ENCODE assay signal across 17 mouse cellular contexts in genomic region chr11:78033931-78034617, GRCm38 (mm10). TPM values are rescaled to one million over a fixed set of nuclear protein-coding genes. Genes with fewer than 3 reads are reported as not detected.
DNase-seq lines count a peak whose midpoint lies in the region; ATAC-seq and TF ChIP-seq lines count a peak whose summit lies in the region.
"Had no signal": no experiment of that assay in that cellular context is flagged by ENCODE, and none has a peak within 500 bp of the region (broad histone marks: within the 10 kb centered on the region; RNA-seq: fewer than 3 reads in every experiment).

No protein-coding gene starts in this region.

- no peak for TF ChIP-seq EP300 in liver, postnatal 0 days (IDR thresholded peaks at IDR 0.05; ENCODE audit: low read depth)

- H3K36me3 ChIP-seq in heart, embryonic 10.5 days, result peaks cover 27% of the 10 kb centered on the region
- H3K36me3 ChIP-seq in heart, embryonic 11.5 days (ENCODE audit: control insufficient read depth, insufficient read depth, low read length), result peaks cover 3% of the 10 kb centered on the region
- peaks cover 13% of the 10 kb centered on the region; the same call in 1 of the 2 replicates for H3K36me3 ChIP-seq in midbrain, embryonic 15.5 days (replicated peaks)
- H3K36me3 ChIP-seq in midbrain, postnatal 0 days (ENCODE audit: insufficient read depth, low read length), result peaks cover 10% of the 10 kb centered on the region
- H3K36me3 ChIP-seq in liver, postnatal 0 days (replicated peaks; ENCODE audit: insufficient read depth, low read length), result peaks cover 14% of the 10 kb centered on the region

- H3K4me2 ChIP-seq in heart, embryonic 11.5 days, result no peak overlapping the region
- no peak overlapping the region for H3K4me2 ChIP-seq in midbrain, embryonic 15.5 days
- no peak overlapping the region for H3K4me2 ChIP-seq in midbrain, postnatal 0 days (ENCODE audit: low read depth, low read length, poor library complexity, severe bottlenecking)
- 0 out of 2 replicates have a peak overlapping the region, but pooled peaks have one; percentile 5 for H3K4me2 ChIP-seq in liver, postnatal 0 days (ENCODE audit: low read depth, low read length)

- H3K27ac ChIP-seq in heart, embryonic 10.5 days, result no peak overlapping the region
- H3K27ac ChIP-seq in heart, embryonic 11.5 days (ENCODE audit: low read depth, low read length), result no peak overlapping the region
- H3K27ac ChIP-seq in midbrain, embryonic 15.5 days, result no peak overlapping the region
- H3K27ac ChIP-seq in midbrain, postnatal 0 days (ENCODE audit: low read depth, low read length), result no peak overlapping the region
- no peak overlapping the region for H3K27ac ChIP-seq in liver, postnatal 0 days (ENCODE audit: low read depth)
- H3K27ac ChIP-seq: hindbrain, embryonic 12.5 days had no signal

- 92% methylated on average over 23 of the region's 23 CpGs for WGBS in heart, embryonic 10.5 days
- 88% methylated on average over 23 of the region's 23 CpGs for WGBS in heart, embryonic 11.5 days (ENCODE audit: insufficient replicate concordance)
- 95% methylated on average over 23 of the region's 23 CpGs for WGBS in midbrain, embryonic 15.5 days
- 94% methylated on average over 23 of the region's 23 CpGs for WGBS in midbrain, postnatal 0 days
- 91% methylated on average over 23 of the region's 23 CpGs for WGBS in liver, postnatal 0 days (ENCODE audit: insufficient replicate concordance)

- H3K27me3 ChIP-seq in heart, embryonic 10.5 days (ENCODE audit: insufficient read depth, poor library complexity, severe bottlenecking), result no peaks in the 10 kb centered on the region
- no peaks in the 10 kb centered on the region for H3K27me3 ChIP-seq in heart, embryonic 11.5 days (ENCODE audit: control insufficient read depth, insufficient read depth, low read length)
- H3K27me3 ChIP-seq in midbrain, embryonic 15.5 days (replicated peaks), result no peaks in the 10 kb centered on the region
- no peaks in the 10 kb centered on the region for H3K27me3 ChIP-seq in midbrain, postnatal 0 days (ENCODE audit: insufficient read depth, low read length)
- no peaks in the 10 kb centered on the region for H3K27me3 ChIP-seq in liver, postnatal 0 days (ENCODE audit: insufficient read depth, low read length)
- H3K27me3 ChIP-seq: hindbrain, embryonic 12.5 days had no signal

- H3K4me3 ChIP-seq in heart, embryonic 10.5 days, result no peak overlapping the region
- no peak overlapping the region for H3K4me3 ChIP-seq in heart, embryonic 11.5 days (ENCODE audit: low read depth, low read length)
- H3K4me3 ChIP-seq in midbrain, embryonic 15.5 days, result no peak overlapping the region
- no peak overlapping the region for H3K4me3 ChIP-seq in midbrain, postnatal 0 days (ENCODE audit: low read depth, low read length)
- no peak overlapping the region for H3K4me3 ChIP-seq in liver, postnatal 0 days (ENCODE audit: low read depth, low read length)
- H3K4me3 ChIP-seq: megakaryocyte, embryonic 14.5 days had no signal

- no peaks in the 10 kb centered on the region for H3K9me3 ChIP-seq in heart, embryonic 10.5 days
- no peaks in the 10 kb centered on the region for H3K9me3 ChIP-seq in heart, embryonic 11.5 days (replicated peaks; ENCODE audit: control insufficient read depth, low read length)
- H3K9me3 ChIP-seq in midbrain, embryonic 15.5 days, result no peaks in the 10 kb centered on the region
- H3K9me3 ChIP-seq in midbrain, postnatal 0 days (ENCODE audit: low read length), result no peaks in the 10 kb centered on the region
- H3K9me3 ChIP-seq in liver, postnatal 0 days (ENCODE audit: low read length), result no peaks in the 10 kb centered on the region
- H3K9me3 ChIP-seq: hindbrain, embryonic 12.5 days; megakaryocyte, embryonic 14.5 days had no signal

- no peak for TF ChIP-seq CTCF in midbrain, postnatal 0 days (IDR thresholded peaks at IDR 0.05)
- TF ChIP-seq CTCF in liver, postnatal 0 days (IDR thresholded peaks at IDR 0.05; ENCODE audit: low read depth), result no peak

- ATAC-seq in heart, embryonic 11.5 days (replicated peaks; ENCODE audit: insufficient number of reproducible peaks, low FRiP score, low TSS enrichment), result no peak
- ATAC-seq in midbrain, embryonic 15.5 days (replicated peaks), result no peak
- ATAC-seq in midbrain, postnatal 0 days (ENCODE audit: low FRiP score), result no peak
- no peak for ATAC-seq in liver, postnatal 0 days
- ATAC-seq in CD4-positive, CD25-positive, alpha-beta regulatory T cell, adult 4 months, result no peak
- ATAC-seq: forebrain, embryonic 14.5 days had no signal

- DNase-seq in heart, embryonic 10.5 days (ENCODE audit: low spot score), result peak; percentile 78
- DNase-seq in midbrain, postnatal 0 days (ENCODE audit: low spot score), result no peak
- peak; percentile 60 to 69 for DNase-seq in adrenal gland, postnatal 36 days
- DNase-seq in liver, postnatal 0 days, result no peak
- no peak for DNase-seq in frontal cortex, postnatal 36 days (ENCODE audit: low spot score in 2 of 2)
- DNase-seq: cerebellum, adult 2 months; kidney, adult 18-20 months; kidney, postnatal 14 days; layer of hippocampus, adult 9-11 months; lung, postnatal 10 days; thymus, adult 18-20 months had no signal

- H3K4me1 ChIP-seq in heart, embryonic 10.5 days, result peaks cover 52% of the 10 kb centered on the region
- H3K4me1 ChIP-seq in heart, embryonic 11.5 days (ENCODE audit: control insufficient read depth, insufficient read depth, low read length), result peaks cover 24% of the 10 kb centered on the region
- H3K4me1 ChIP-seq in midbrain, embryonic 15.5 days, result peaks cover 44% of the 10 kb centered on the region
- H3K4me1 ChIP-seq in midbrain, postnatal 0 days (ENCODE audit: insufficient read depth, low read length), result peaks cover 9% of the 10 kb centered on the region; the same call in 1 of the 2 replicates
- H3K4me1 ChIP-seq in liver, postnatal 0 days (ENCODE audit: insufficient read depth), result peaks cover 41% of the 10 kb centered on the region

- no peak overlapping the region for H3K9ac ChIP-seq in heart, embryonic 11.5 days (ENCODE audit: low read depth, low read length)
- peak overlapping the region; percentile 2; the same call in 1 of the 2 replicates for H3K9ac ChIP-seq in midbrain, embryonic 15.5 days
- no peak overlapping the region for H3K9ac ChIP-seq in midbrain, postnatal 0 days (replicated peaks; ENCODE audit: low read length, poor library complexity, severe bottlenecking)
- H3K9ac ChIP-seq in liver, postnatal 0 days (replicated peaks), result no peak overlapping the region

RNA-seq across cellular contexts. Expression of gene Dhrs13, which starts 2.0 kb away (rescaled TPM):
- polyA plus RNA-seq in heart, embryonic 10.5 days (2016; fragmentation: Nextera tagmentation; extraction: Ambion mirVana), result 14.6 and 16.5 TPM in 2 replicates
- 12.3 and 15.8 TPM in 2 replicates for polyA plus RNA-seq in heart, embryonic 11.5 days (2014; fragmentation: Nextera tagmentation; extraction: Ambion mirVana)
- polyA plus RNA-seq in midbrain, embryonic 15.5 days (2015; fragmentation: Nextera tagmentation; extraction: Ambion mirVana), result 51.8 and 52.7 TPM in 2 replicates
- 69.3 and 77.7 TPM in 2 replicates for total RNA-seq in midbrain, postnatal 0 days (2014; rRNA removed)
- polyA plus RNA-seq in midbrain, postnatal 0 days (2015; fragmentation: Nextera tagmentation; extraction: Ambion mirVana), result 61.9 and 62.1 TPM in 2 replicates
- 10 to 100 TPM; 12.1 to 15.2 TPM for total RNA-seq in adrenal gland, postnatal 36 days (2021)
- 9.2 and 10.6 TPM in 2 replicates for polyA plus RNA-seq in liver, postnatal 0 days (2015; fragmentation: Nextera tagmentation; extraction: Ambion mirVana)
- polyA plus RNA-seq in CD4-positive, CD25-positive, alpha-beta regulatory T cell, adult 4 months (2017; shearing (Covaris generic)), result 1 to 10 TPM; 1.0 to 2.5 TPM

RNA-seq across cellular contexts. Expression of gene Flot2, which starts 3.7 kb away (rescaled TPM):
- polyA plus RNA-seq in heart, embryonic 10.5 days (2016; fragmentation: Nextera tagmentation; extraction: Ambion mirVana), result 72.0 and 81.4 TPM in 2 replicates
- polyA plus RNA-seq in heart, embryonic 11.5 days (2014; fragmentation: Nextera tagmentation; extraction: Ambion mirVana), result 62.0 and 67.1 TPM in 2 replicates
- polyA plus RNA-seq in midbrain, embryonic 15.5 days (2015; fragmentation: Nextera tagmentation; extraction: Ambion mirVana), result 76.7 and 80.4 TPM in 2 replicates
- 67.3 and 87.1 TPM in 2 replicates for total RNA-seq in midbrain, postnatal 0 days (2014; rRNA removed)
- 92.7 and 97.9 TPM in 2 replicates for polyA plus RNA-seq in midbrain, postnatal 0 days (2015; fragmentation: Nextera tagmentation; extraction: Ambion mirVana)
- 10 to 100 TPM; 71.4 to 98.4 TPM for total RNA-seq in adrenal gland, postnatal 36 days (2021)
- 23.1 and 25.9 TPM in 2 replicates for polyA plus RNA-seq in liver, postnatal 0 days (2015; fragmentation: Nextera tagmentation; extraction: Ambion mirVana)
- polyA plus RNA-seq in CD4-positive, CD25-positive, alpha-beta regulatory T cell, adult 4 months (2017; shearing (Covaris generic)), result 10 to 100 TPM; 20.2 to 26.1 TPM

RNA-seq across cellular contexts. Expression of gene Eral1, which starts 46.1 kb away (rescaled TPM):
- 30.7 and 35.6 TPM in 2 replicates for polyA plus RNA-seq in heart, embryonic 10.5 days (2016; fragmentation: Nextera tagmentation; extraction: Ambion mirVana)
- 25.6 and 27.0 TPM in 2 replicates for polyA plus RNA-seq in heart, embryonic 11.5 days (2014; fragmentation: Nextera tagmentation; extraction: Ambion mirVana)
- polyA plus RNA-seq in midbrain, embryonic 15.5 days (2015; fragmentation: Nextera tagmentation; extraction: Ambion mirVana), result 31.7 and 33.5 TPM in 2 replicates
- total RNA-seq in midbrain, postnatal 0 days (2014; rRNA removed), result 30.7 and 39.2 TPM in 2 replicates
- polyA plus RNA-seq in midbrain, postnatal 0 days (2015; fragmentation: Nextera tagmentation; extraction: Ambion mirVana), result 26.1 and 27.4 TPM in 2 replicates
- 10 to 100 TPM; 30.0 to 33.6 TPM for total RNA-seq in adrenal gland, postnatal 36 days (2021)
- polyA plus RNA-seq in liver, postnatal 0 days (2015; fragmentation: Nextera tagmentation; extraction: Ambion mirVana), result 9.3 and 10.6 TPM in 2 replicates
- 10 to 100 TPM; 39.9 to 61.8 TPM for polyA plus RNA-seq in CD4-positive, CD25-positive, alpha-beta regulatory T cell, adult 4 months (2017; shearing (Covaris generic))

RNA-seq across cellular contexts. Expression of gene Phf12, which starts 51.5 kb away (rescaled TPM):
- polyA plus RNA-seq in heart, embryonic 10.5 days (2016; fragmentation: Nextera tagmentation; extraction: Ambion mirVana), result 13.2 and 20.0 TPM in 2 replicates
- 9.1 and 14.2 TPM in 2 replicates for polyA plus RNA-seq in heart, embryonic 11.5 days (2014; fragmentation: Nextera tagmentation; extraction: Ambion mirVana)
- 19.2 and 20.7 TPM in 2 replicates for polyA plus RNA-seq in midbrain, embryonic 15.5 days (2015; fragmentation: Nextera tagmentation; extraction: Ambion mirVana)
- 31.6 and 53.9 TPM in 2 replicates for total RNA-seq in midbrain, postnatal 0 days (2014; rRNA removed)
- polyA plus RNA-seq in midbrain, postnatal 0 days (2015; fragmentation: Nextera tagmentation; extraction: Ambion mirVana), result 9.3 and 9.9 TPM in 2 replicates
- 10 to 100 TPM; 46.6 to 50.8 TPM for total RNA-seq in adrenal gland, postnatal 36 days (2021)
- 5.0 and 5.1 TPM in 2 replicates for polyA plus RNA-seq in liver, postnatal 0 days (2015; fragmentation: Nextera tagmentation; extraction: Ambion mirVana)
- polyA plus RNA-seq in CD4-positive, CD25-positive, alpha-beta regulatory T cell, adult 4 months (2017; shearing (Covaris generic)), result 10 to 100 TPM; 28.5 to 31.9 TPM

Comparison
In these comparisons a context has a peak if more than half of its experiments do, and no peak if none do; other contexts are left out.
1. DNase-seq: peak in heart, embryonic 10.5 days (single experiment) and adrenal gland, postnatal 36 days (2 of 2); none in midbrain, postnatal 0 days (single experiment), liver, postnatal 0 days (single experiment) and frontal cortex, postnatal 36 days (0 of 2).